Mouse (Mus musculus) gastrocnemius, postnatal 10 days (tissue): ENCODE results near the gene Ehd3. TPM values are rescaled to one million over a fixed set of nuclear protein-coding genes. Genes with fewer than 3 reads are reported as not detected.
"Not testable (repeated sequence)": the region's sequence is repeated elsewhere in the genome, so short reads cannot be mapped to it uniquely, and the experiment has no call there.

Experiments used
- DNase-seq: peaks from one replicate; pipeline ENCODE4 v3.0.0; 2021; ENCODE audit warnings: mixed read lengths
- total RNA-seq, 2 experiments: library from RNA; stranded (reverse); gene quantifications; 2 replicates each; pipeline ENCODE4 v1.2.3; 2021

Gene Ehd3
- total RNA-seq, 2 experiments from 2014 or later, result 5.2 to 5.8 TPM

DNA sequence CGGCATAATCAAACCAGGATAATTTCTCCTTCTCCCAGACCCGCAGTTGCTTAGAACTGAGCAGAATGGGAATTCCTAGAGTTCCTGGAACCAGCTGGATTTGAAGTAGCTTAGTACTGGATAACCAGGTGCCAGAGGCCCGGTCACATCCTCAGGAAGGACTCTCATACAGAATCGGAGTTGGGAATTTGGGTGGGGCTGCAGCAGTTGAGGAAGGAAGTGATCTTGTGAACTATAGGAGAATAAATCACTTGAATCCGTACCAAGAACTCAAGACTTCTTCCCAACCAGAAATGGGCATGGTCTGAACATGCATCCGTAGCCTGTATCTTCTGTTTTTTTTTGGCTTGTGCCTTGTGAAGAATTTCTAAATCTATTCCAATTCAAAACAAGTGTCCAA is 22.2 kb downstream of the Ehd3 start:
- DNase-seq, result no peak

DNA sequence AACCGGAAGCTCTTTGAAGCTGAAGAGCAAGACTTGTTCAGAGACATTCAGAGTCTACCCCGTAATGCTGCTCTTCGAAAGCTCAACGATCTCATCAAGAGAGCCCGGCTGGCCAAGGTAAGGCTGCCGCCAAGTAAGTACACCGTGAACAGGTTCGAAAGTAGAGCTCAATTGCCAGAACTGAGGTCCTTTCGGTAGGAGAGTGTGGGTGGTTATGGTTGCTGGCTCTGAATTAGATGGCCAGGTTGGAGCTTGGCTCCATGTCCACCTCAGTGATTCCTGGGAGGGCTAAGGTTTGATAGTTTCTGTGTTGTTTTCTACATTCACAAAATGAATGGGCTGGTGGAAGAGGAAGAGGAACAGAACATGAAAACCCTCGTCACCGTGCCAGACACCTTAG is 23.5 kb downstream of the Ehd3 start:
- no peak for DNase-seq

DNA sequence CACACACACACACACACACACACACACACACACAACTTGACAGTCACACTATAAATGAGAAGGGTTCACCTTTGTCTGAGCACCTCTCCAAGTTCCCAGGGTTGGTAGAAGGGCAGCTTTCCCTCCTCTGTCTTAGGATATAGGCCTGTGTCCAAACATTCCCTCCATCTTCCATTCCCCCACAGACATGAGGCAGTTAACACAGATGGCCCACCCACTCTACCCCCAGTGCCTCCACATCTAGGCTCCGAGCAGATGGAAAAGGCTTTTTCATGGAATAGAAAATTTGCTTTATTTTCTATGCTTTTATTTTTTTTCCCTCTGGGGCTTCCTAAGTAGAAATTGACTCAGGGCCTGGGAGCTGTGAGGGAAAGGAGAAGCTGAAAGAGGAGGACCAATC is 26.6 kb downstream of the Ehd3 start:
- no peak for DNase-seq

DNA sequence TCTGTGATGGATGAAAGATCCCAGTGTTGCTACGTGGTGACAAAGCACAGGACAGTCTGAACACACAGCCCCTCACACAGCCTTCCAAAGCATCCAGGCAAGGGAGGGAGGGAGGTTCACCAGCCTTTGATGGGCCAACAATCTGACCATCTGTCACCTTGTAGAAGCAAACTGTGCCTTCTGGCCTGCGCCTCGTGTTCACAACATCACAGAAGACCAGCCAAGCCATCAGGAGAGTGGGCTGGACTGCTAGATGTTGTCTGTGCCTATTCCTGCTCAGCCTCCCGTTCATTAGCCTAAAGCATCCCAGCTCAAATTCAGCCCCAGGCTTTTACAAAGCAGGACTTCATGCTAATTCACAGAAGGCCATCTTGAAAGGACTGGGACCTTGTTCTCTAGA is 27.5 kb downstream of the Ehd3 start:
- DNase-seq, result no peak

DNA sequence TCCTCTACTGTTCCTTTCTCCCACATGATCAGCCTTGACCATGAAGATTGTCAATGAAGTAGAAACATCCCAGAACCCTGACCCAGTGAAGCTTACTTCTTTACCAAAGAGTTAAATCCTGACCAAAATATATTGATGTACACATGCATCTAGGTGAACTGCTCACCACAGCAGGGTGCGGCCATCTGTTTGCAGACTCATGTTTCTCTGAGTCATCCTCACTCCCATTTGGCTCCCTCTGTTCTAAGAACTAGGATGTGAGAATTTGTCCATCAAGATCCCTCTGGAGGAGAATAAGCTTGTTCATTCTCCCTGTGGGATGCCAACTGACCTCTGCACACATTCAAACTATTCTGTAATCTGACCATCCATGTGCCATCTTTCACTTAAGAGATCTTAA is 29.0 kb downstream of the Ehd3 start:
- no peak for DNase-seq

DNA sequence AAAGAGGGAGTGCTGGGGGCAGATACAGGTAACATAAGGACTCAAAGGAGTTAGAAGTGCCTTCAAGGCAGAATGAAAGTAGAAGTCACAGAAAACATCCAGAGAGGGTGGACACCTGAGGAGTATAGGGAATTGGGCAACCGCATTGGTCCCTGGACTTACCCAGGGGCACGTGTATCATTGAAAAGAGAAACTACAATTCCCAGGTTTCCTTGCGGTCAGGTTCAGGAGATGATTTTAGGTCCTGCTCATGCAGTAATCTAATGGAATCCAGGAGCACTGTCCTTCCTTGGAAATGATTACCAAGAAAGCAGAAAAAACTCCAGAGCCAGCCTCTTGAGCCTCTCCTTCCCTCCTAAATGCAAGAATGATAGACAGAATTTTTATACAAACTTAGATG is 29.5 kb downstream of the Ehd3 start:
- no peak for DNase-seq

DNA sequence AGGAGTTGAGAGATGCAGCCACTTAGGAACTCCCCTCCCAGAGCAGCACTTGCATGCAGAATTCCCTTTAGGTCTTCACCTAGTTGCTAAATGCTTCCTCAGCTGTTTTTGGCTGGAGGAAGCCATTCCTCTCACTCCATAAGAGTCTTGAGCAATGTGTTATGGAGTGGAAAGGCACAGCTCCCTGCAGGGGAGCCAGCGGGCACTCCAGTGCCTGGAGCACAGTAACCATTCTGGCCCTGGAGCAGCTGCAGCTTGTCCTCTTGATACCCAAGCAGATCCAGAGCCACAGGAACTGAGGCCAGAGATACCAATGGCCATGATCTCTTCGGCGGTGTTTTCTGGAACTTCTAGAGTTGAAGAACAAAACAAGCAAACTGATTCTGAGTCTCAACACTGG is 32.7 kb downstream of the Ehd3 start:
- no peak for DNase-seq

DNA sequence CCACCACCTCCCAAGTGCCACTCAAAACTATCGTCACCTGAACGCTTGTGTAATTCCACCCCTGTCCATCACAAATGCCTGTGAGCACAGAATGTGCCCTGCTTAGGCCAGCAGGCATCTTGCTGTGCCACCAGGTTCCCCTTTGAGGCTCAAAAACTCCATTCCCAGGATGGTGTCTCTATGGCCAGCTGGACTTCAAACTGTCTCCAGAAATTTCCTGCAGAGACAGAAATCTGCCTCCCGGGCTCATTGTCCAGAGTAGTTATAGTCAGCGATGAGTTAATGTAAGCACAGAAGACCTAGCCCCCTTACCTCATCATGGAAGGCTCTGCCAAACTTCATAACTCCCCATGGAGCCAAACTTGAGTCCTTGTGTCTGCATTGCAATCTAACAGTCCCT is 33.3 kb downstream of the Ehd3 start:
- no peak for DNase-seq

DNA sequence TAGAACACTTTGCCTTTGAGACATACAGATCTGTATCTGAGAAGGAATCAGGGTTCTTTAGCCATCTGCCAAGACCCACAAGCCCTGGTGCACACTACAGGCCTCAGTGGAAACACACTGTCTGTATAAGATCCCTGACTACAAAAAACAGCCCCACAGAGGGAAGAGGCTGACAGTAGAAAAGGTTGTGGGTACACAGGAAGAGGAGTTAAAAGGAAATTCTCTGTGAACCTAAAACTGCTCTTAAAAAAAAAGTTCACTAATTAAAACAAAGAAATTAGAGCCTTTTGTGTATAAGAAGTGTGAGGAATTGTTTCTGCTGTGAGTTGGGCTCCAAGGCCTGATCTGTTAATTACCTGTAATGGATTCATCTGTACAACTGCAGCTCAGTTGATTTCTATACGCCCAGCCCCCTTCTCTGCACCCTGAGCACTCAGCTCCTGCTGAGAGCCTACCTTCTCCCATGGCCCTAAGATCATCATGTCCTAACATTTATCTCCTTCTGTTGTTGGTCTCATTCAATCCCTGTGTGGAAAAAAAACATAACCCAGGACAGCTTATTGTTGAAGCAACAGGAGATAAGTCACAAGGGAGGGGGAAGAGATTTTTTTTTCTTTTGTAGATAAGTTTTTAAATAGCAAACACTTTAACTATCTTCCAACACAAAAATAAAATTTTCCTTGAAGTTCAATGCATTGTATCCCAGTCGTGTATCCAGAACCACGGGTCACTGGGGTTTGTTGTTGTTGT is 35.3 kb downstream of the Ehd3 start:
- no peak for DNase-seq

DNA sequence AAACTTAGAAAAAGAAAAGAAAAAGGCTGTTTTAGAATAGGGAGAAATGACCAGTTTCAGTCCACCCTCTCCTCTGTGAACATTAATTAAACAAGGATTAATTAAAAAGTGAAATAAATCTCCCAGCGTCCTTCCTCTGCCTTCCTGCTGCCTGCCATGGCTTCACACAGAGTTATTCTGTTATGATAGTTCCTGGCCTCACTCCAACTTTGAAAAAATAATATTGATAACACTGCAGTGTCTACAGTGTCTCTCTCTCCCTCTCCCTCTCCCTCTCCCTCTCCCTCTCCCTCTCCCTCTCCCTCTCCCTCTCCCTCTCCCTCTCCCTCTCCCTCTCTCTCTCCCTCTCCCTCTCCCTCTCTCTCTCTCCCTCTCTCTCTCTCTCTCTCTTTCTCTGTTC is 35.9 kb downstream of the Ehd3 start:
- DNase-seq, result not testable (repeated sequence)

DNA sequence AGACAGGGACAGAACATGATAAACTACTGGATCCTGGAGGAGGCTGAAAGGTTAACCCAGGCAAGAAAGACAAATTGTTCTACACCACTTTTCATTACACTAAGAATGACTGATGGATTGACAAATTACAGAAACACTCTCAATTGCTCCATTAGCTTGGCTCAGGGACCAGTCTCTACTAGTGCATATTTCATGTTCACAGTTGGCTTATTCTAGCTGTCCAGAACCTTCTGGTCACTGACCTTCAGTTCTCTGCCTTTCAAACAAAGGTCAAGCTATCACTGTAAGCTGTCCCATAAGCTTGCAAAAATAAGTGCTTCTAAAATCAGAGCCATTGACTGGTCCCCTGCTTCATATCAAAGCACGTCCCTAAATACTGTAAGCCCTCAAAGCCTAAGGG is 39.0 kb downstream of the Ehd3 start:
- no peak for DNase-seq

DNA sequence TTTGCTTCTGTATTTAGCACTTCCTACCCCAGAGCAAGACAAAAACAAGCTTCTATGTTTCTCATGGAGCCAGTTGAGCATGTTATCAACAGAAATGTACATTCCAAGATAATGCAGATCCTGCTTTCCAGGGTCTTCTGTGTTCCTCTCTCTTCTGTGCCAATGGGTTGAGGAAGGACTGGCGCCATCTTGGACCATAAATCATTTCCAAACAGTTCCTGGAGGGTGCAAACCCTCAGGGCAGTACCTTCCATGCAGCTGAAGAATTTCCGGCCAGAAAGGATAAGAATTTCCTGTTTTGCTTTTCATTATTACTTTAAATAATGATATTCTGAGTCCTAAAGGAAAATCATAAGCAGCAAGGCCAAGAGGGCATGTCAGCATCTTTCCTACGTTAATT is 41.7 kb downstream of the Ehd3 start:
- DNase-seq, result no peak

DNA sequence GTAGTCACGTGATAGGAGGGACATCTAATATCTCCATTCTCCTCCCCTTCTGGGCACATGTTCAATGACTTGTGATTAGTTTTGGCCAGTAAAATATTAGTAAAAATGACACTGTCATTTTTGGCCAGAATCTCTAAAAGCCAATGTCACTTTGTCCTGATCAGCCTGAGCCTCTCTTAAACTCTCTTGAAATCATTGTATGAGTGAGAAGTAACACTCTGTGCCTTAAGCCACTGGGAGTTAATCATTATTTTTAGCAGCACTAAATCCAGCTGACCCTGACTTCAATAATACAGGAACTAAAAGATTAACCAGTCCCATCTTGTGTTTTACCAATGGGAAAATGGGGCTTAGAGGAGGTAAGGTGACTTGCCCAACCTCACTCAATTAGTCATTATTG is 43.5 kb downstream of the Ehd3 start:
- no peak for DNase-seq

DNA sequence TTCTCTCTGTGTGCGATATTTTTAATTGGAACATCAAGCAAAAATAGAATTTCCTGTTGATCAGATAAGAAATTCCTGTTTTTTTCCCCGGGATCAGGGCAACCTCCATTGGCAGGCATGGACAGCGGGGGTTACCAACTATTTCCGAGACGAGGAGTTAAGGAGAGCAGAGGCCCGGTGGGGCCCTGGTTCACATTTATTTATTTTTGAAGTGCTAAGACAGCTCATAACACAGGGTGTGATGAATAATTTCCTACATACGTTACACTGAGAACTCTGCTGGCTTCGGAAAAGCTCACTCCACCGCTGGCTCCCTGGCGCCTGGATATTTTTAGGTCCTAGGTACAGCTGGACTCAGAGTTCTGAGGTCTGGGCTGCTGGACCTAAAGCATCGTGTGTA is 49.1 kb downstream of the Ehd3 start:
- no peak for DNase-seq

DNA sequence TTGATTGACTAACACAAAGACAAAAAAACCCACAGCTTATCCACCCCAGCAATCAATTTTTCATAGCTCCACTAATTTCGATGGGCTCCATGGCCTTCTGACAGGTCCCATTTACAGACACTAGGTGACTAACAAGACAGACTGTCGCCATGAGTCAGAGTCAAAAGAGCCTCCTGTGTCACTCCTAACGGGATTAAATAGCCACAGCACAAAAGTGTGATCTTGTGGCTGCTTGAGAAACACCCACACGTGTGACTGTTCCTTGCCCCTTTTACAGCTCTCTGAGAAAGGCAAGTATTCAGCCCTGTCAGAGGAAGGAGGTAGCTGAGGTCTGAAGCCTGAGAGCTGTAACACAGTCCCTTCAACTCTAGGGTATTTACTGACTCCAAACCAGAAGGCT is 49.8 kb downstream of the Ehd3 start:
- no peak for DNase-seq

DNA sequence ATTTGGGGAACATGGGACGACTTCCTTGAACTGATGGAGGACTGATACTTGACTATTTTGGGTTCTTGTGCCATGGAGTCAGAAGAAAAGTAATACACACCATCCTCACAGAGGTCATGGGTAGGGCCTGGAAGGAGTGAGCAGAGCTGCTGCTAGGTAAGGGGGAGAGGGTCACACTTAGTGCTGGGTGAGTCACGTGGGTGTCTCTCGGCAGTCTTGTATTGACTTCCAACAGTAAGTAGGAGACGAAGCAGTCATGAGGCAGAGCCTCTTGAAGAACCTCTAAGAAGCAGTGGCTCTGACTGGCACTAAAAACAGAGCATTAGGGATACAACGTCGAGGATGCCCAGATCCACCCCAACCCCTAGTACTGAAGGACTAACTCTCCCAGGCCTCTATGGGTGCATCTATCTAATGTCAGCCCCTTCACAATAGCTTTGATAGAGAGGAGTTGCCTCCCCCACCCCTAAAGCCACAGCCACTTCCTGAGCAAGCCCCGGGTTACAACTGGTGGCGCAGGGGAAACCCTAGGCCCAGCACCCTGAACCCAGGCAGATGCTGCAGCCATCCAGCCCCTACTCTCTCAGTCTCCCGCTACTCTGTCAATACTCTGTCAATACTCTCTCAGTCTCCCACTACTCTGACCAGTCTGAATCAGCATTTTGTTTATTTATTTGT is 65.2 kb downstream of the Ehd3 start:
- no peak for DNase-seq

DNA sequence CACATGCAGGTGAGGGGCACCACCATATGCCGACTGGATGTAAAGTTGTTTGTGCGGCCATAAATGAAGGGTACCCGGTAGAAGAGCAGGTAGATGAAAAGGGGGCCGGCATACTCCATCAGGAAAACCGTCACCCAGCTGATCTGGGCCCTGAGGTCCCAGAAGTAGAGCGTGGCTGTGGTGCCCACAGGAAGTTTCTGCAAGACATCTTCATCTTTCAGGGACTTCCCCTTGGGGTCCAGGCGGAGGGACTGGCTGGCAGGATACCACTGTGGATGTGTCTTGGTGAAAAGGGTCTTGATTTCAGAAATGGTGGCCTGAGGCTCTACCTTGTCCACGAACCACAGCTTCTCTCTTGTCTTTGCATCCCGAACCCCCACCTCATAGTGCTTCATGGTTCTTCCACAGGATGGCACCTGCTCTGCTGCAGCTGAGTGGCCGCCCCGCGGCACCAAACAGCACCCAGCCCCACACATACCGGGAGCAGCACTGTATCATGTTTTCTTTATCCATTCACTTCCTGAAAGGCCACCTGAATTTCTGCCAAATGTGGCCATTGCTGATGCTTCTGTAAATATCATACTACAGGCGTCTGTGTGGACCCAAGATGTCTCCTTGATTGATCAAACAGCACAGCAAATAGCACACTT is 67.1 kb downstream of the Ehd3 start:
- DNase-seq, result no peak

DNA sequence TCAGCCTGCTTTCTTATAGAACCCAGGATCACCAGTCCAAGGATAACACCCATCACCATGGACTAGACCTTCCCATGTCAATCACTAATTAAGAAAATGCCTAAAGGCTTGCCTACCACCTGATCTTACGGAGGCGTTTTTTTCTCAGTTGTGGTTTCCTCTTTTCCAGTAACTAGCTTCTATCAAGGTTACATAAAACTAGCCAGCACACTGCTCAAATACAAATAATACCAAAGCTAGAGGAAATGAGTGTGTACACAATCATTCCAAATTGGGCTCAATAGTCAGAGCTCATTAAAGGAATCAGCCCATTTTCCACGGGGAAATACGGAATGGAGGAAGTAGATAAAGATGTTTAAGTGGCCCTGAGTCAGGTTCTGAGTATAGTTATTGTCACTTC is 71.3 kb downstream of the Ehd3 start:
- no peak for DNase-seq

DNA sequence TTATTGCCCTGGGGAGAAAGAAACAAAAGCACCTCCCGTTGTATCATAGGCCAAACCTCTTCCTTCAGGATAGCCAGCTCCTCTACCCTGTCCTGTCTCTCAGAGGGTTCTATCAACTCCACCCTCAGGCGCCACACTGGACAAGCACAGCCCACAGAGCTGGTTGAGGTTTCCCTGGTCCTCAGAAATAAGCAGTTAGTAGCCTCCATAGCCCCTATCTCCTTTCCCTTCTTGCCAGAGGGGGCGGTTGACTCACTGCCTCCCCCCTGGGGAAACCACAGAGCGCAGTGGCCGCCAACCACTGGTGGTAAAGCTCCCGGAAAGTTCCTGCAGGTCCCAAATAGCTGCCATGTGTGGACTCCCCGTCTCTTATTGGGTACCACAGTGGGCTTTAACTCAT is 71.7 kb downstream of the Ehd3 start:
- no peak for DNase-seq

DNA sequence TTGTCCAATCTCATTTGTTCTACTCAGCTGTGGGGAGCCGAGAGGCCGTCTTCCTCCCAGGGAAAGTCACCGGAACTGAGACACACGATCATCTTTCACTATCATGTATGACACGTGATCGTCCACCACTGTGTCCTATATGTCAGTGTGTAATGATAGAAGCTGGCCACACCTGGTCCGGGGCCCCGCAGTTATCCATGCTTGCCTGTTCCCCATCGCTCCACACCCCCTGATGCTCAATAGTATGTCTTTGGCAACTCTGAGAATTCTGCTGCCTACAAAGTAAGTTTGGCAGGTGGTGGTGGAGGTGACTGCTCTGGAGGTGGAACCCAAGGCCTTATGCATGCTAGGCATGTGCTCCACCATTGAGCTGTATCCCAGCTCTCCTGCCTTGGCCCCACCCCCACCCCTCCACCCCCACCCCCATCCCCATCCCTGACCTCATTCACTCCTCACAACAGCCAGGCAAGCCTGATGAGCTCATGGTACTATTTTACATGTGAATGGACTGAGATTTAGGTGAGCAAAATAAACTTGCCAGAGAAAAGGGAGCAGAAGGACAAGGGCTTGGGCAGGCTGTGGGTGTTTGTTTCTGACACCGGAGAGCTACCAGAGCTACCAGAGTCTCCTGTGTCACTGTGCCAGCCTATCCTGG is 75.5 kb downstream of the Ehd3 start:
- no peak for DNase-seq

DNA sequence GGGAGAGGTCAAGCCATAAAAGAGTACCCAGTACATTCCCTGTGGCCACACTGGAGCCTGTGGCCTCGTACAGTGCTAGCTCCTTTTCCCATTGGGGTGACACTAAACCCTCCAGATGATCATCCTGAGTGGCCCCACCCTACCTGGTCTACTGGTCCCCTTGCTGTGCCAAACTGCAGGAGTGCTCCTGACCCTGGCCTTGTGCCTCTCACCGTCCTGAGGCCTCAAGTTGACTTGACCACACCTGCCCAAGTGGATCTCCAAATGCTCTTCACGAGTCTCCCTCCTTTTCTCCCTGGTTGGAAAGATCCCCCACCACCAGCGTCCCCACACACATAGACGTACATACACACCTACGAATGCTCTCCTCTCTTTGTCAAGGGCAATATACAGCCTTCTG is 76.4 kb downstream of the Ehd3 start:
- DNase-seq, result no peak

DNA sequence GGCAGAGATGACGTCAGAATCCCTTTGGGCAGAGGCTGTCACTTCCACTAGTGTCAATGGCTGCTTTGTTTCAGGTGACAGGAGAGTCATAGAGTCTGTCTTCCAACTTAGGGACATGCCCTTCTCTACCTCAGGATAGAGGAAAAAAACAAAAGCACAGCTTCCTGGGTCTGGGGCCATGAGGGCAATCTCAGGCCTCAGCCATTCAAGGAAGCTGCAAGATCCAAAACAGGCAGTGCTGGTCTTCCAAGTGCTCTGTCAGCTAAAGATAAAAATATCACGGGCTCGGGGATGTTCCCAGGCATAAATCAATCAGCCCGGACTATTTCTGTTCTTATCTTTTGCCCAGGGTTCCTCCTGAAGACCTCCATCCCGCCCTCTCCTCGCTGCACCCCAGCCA is 77.4 kb downstream of the Ehd3 start:
- DNase-seq, result no peak
